Mouse (Mus musculus) liver, embryonic 16.5 days (tissue): ENCODE measurements around the gene Lancl2. TPM values are rescaled to one million over a fixed set of nuclear protein-coding genes. Genes with fewer than 3 reads are reported as not detected.
A peak's percentile ranks its signal among the peaks of the same experiment; 100 is the strongest.

Experiments
- ATAC-seq: fragments of 200-750 bp; cut with Nextera tagmentation; 2 replicates; pipeline ENCODE4 v1.8.0; 2017; ENCODE audit warnings: low read depth, mild to moderate bottlenecking, moderate number of reproducible peaks, moderate library complexity
- H3K27ac ChIP-seq: fragments of 300-500 bp; sonication (generic); 2 replicates; pipeline ENCODE4 v1.5.1; 2014; ENCODE audit warnings: mild to moderate bottlenecking, low read length
- H3K27me3 ChIP-seq: fragments of 300-500 bp; sonication (generic); 2 replicates; pipeline ENCODE4 v1.6.1; 2014; ENCODE audit warnings: low read depth, low read length, mixed read lengths; ENCODE audit not compliant: control insufficient read depth, insufficient read depth
- H3K36me3 ChIP-seq: fragments of 300-500 bp; sonication (generic); 2 replicates; pipeline ENCODE4 v1.6.1; 2014; ENCODE audit warnings: mild to moderate bottlenecking; ENCODE audit not compliant: control insufficient read depth, insufficient read depth
- H3K4me1 ChIP-seq: fragments of 300-500 bp; sonication (generic); 2 replicates; pipeline ENCODE4 v1.6.1; 2014; ENCODE audit warnings: low read depth, low read length, mixed read lengths; ENCODE audit not compliant: control insufficient read depth
- H3K4me2 ChIP-seq: fragments of 300-500 bp; sonication (generic); 2 replicates; pipeline ENCODE4 v1.6.1; 2014; ENCODE audit warnings: low read depth, low read length, mixed read lengths
- H3K4me3 ChIP-seq: fragments of 300-500 bp; sonication (generic); 2 replicates; pipeline ENCODE4 v1.5.1; 2014; ENCODE audit warnings: low read depth, mild to moderate bottlenecking, low read length
- H3K9ac ChIP-seq: fragments of 300-500 bp; sonication (generic); 2 replicates; pipeline ENCODE4 v1.6.1; 2014; ENCODE audit warnings: low read depth, low read length
- H3K9me3 ChIP-seq: fragments of 300-500 bp; sonication (generic); replicated peaks from 2 replicates; pipeline ENCODE4 v1.6.1; 2016; ENCODE audit warnings: low read length; ENCODE audit not compliant: control insufficient read depth
- WGBS: fragments of 180-500 bp; shearing (Covaris S2); extraction: QIAGEN DNeasy Blood & Tissue Kit; methylation state at CpG from one replicate; pipeline ENCODE4 v1.1.7; 2014; ENCODE audit not compliant: insufficient replicate concordance; 5-methylcytosine and 5-hydroxymethylcytosine counted together
- polyA plus RNA-seq: library from polyadenylated mRNA; unstranded; fragments of >200 nt; fragmentation: Nextera tagmentation; extraction: Ambion mirVana; gene quantifications from 2 replicates; pipeline ENCODE4 v1.2.1, GENCODE M21; 2015

Gene Lancl2
- polyA plus RNA-seq, 1 experiment from 2014 or later = 12.6 TPM

DNA sequence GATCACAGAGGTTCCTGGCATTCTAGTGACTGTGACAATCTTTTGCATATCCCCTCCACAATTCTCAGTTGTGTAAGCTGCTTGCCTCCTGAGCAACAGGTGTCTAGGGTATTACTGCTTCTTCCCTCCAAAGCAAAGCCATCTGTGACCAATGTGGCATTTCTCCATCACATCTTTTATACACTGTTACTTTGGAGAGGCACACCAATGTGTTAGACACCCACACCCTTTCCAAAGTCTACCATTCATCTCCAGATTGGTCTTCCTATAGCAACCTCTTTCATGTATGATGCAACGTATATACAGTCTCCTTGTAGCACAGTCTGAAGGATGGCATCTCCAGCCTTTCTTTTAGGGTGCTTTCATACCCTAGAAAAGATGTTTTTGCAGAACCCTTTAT, 80.3 kb downstream of the Lancl2 start:
- Histone ChIP-seq H3K27ac (no peak overlapping the region), H3K9ac (no peak overlapping the region), H3K4me2 (no peak overlapping the region), H3K36me3 (peaks cover 2% of the 10 kb centered on the region; the same call in 1 of the 2 replicates), H3K9me3 (no peaks in the 10 kb centered on the region), H3K4me1 (peaks cover 5% of the 10 kb centered on the region), H3K4me3 (no peak overlapping the region), H3K27me3 (no peaks in the 10 kb centered on the region)
- 89% methylated on average over 1 of the region's 1 CpGs for WGBS
- no peak for ATAC-seq

DNA sequence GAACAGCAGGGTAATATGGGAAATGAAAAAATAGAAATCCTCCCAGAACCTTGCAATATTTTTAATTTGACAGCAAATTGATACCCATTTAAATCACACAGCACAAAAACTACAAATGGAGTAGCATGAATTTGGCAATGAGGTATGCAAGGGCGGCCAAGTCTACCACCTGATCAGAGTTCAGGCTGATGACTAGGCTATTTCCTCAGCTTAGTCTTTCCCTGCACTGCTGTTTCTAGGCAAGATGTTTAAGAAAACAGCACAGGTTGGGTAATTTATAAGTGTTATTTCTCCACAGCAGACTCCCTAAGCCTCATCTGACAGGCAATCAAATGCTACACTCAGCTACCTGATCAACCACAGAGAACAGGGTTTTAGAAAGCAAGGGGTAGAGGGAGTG, 81.9 kb downstream of the Lancl2 start:
- 85% methylated on average over 1 of the region's 1 CpGs for WGBS
- H3K4me1 ChIP-seq = peaks cover 6% of the 10 kb centered on the region
- H3K9me3 ChIP-seq = no peaks in the 10 kb centered on the region
- ATAC-seq = no peak
- no peak overlapping the region for H3K9ac ChIP-seq
- no peak overlapping the region for H3K4me3 ChIP-seq
- H3K27ac ChIP-seq = no peak overlapping the region
- no peaks in the 10 kb centered on the region for H3K27me3 ChIP-seq
- H3K36me3 ChIP-seq = no peaks in the 10 kb centered on the region; the same call in 1 of the 2 replicates
- no peak overlapping the region for H3K4me2 ChIP-seq

- H3K27ac ChIP-seq = no peak overlapping the region
- H3K9me3 ChIP-seq = no peaks in the 10 kb centered on the region
- no peak overlapping the region for H3K9ac ChIP-seq
- WGBS = 63% methylated on average over 6 of the region's 6 CpGs
- H3K4me3 ChIP-seq = no peak overlapping the region
- no peak overlapping the region for H3K4me2 ChIP-seq
- H3K4me1 ChIP-seq = peaks cover 6% of the 10 kb centered on the region
- peak; percentile 51 for ATAC-seq
- no peaks in the 10 kb centered on the region; the same call in 1 of the 2 replicates for H3K36me3 ChIP-seq
- no peaks in the 10 kb centered on the region for H3K27me3 ChIP-seq
These were observed 85.0 kb downstream of the Lancl2 start for GRCm38 (mm10) chr6:57787376-57787775.

Other genes with a start within 250 kb of the Lancl2 start
- gene Ppm1k, start 167.1 kb upstream of the Lancl2 start, polyA plus RNA-seq = 6.4 and 6.6 TPM in 2 replicates
- 2.7 TPM in 2 replicates for gene Herc6, start 121.5 kb upstream of the Lancl2 start, polyA plus RNA-seq
- gene Pyurf, start 10.5 kb upstream of the Lancl2 start, polyA plus RNA-seq = 7.0 and 7.3 TPM in 2 replicates
- 58.2 and 62.5 TPM in 2 replicates for gene Vopp1, start 122.6 kb downstream of the Lancl2 start, polyA plus RNA-seq
- gene Vmn1r21, start 147.8 kb downstream of the Lancl2 start, polyA plus RNA-seq = not detected in 2 replicates
- gene Vmn1r22, start 205.5 kb downstream of the Lancl2 start, polyA plus RNA-seq = not detected in 2 replicates
- gene Vmn1r23, start 224.3 kb downstream of the Lancl2 start, polyA plus RNA-seq = not detected in 2 replicates